Mouse (Mus musculus) CH12.LX (cell line): ENCODE results near the gene Ssx2ip. TPM values are rescaled to one million over a fixed set of nuclear protein-coding genes. Genes with fewer than 3 reads are reported as not detected.

ENCODE experiments used
- DNase-seq: peaks from one replicate; pipeline ENCODE4 v3.0.0-alpha.2; 2013; ENCODE audit errors: extremely low read depth
- H3K27ac ChIP-seq: 2 replicates; pipeline ENCODE4 v1.5.1; 2012; ENCODE audit warnings: low read depth, mild to moderate bottlenecking, control low read depth, moderate library complexity; ENCODE audit not compliant: insufficient read depth
- H3K27me3 ChIP-seq: replicated peaks from 2 replicates; pipeline ENCODE3; 2012; ENCODE audit warnings: inconsistent platforms
- H3K36me3 ChIP-seq, 2 experiments: replicated peaks in 1 of 2; 2 replicates each; pipeline versions ENCODE3 to v1.6.1; 2012; ENCODE audit warnings: inconsistent platforms in 1 of 2, low read length in 1 of 2, mild to moderate bottlenecking in 1 of 2, mixed read lengths in 1 of 2, moderate library complexity in 1 of 2; ENCODE audit not compliant: control insufficient read depth in 1 of 2, insufficient read depth in 1 of 2
- H3K4me1 ChIP-seq, 2 experiments: 2 replicates each; pipeline ENCODE4 v1.6.1; 2012; ENCODE audit warnings: inconsistent platforms in 1 of 2, moderate library complexity in 1 of 2; ENCODE audit not compliant: insufficient read depth in 2 of 2, control insufficient read depth in 1 of 2
- H3K4me2 ChIP-seq: 2 replicates; pipeline ENCODE4 v1.6.1; 2012; ENCODE audit warnings: low read depth, mild to moderate bottlenecking, control low read depth; ENCODE audit not compliant: poor library complexity, insufficient read depth, severe bottlenecking
- H3K4me3 ChIP-seq, 3 experiments: fragments of 150-350 bp in 1 of 3; sonication (generic) in 1 of 3; replicated peaks in 1 of 3; 2 replicates each; pipeline versions ENCODE3 to v1.5.1; 2011 to 2012; ENCODE audit warnings: low read depth in 2 of 3, low read length in 2 of 3, mild to moderate bottlenecking in 2 of 3, moderate library complexity in 2 of 3, control low read depth in 1 of 3, improper control_type of control experiment in 1 of 3, inconsistent platforms in 1 of 3, mixed read lengths in 1 of 3; ENCODE audit not compliant: poor library complexity in 1 of 3
- H3K79me2 ChIP-seq: replicated peaks from 2 replicates; pipeline ENCODE4 v1.6.1; 2012; ENCODE audit warnings: mild to moderate bottlenecking, moderate library complexity; ENCODE audit not compliant: control insufficient read depth, poor library complexity, insufficient read depth, severe bottlenecking; ENCODE audit errors: extremely low read depth
- H3K9ac ChIP-seq: 2 replicates; pipeline ENCODE4 v1.6.1; 2012; ENCODE audit warnings: low read depth, mild to moderate bottlenecking, control low read depth, moderate library complexity; ENCODE audit not compliant: insufficient read depth
- H3K9me3 ChIP-seq: replicated peaks from 2 replicates; pipeline ENCODE3; 2012; ENCODE audit warnings: low read length, inconsistent platforms, mixed read lengths
- CHD2 ChIP-seq: IDR thresholded peaks from 2 replicates; pipeline ENCODE4 v1.6.1; 2011; ENCODE audit warnings: low read length, improper control_type of control experiment
- CTCF ChIP-seq, 2 experiments: IDR thresholded peaks in 1 of 2; conservative IDR thresholded peaks in 1 of 2; 2 replicates each; pipeline ENCODE4 v1.5.1; 2011 to 2012; ENCODE audit warnings: low read depth in 2 of 2, low read length in 2 of 2, improper control_type of control experiment in 1 of 2, inconsistent platforms in 1 of 2, mild to moderate bottlenecking in 1 of 2, moderate library complexity in 1 of 2
- ELF1 ChIP-seq: IDR thresholded peaks from 2 replicates; pipeline ENCODE4 v1.6.1; 2014; ENCODE audit warnings: low read depth, mild to moderate bottlenecking, inconsistent platforms, low read length, improper control_type of control experiment
- GABPA ChIP-seq: IDR thresholded peaks from 2 replicates; pipeline ENCODE4 v1.6.1; 2012; ENCODE audit warnings: low read depth, low read length, improper control_type of control experiment, inconsistent platforms; ENCODE audit not compliant: insufficient replicate concordance
- IRF4 ChIP-seq: IDR thresholded peaks from 2 replicates; pipeline ENCODE4 v1.6.1; 2014; ENCODE audit warnings: low read depth, mild to moderate bottlenecking, inconsistent platforms, low read length, improper control_type of control experiment
- JUN ChIP-seq: IDR thresholded peaks from 2 replicates; pipeline ENCODE4 v1.6.1; 2011; ENCODE audit warnings: low read depth, mild to moderate bottlenecking, low read length, improper control_type of control experiment, moderate library complexity; ENCODE audit not compliant: insufficient read depth
- JUND ChIP-seq: conservative IDR thresholded peaks from 2 replicates; pipeline ENCODE4 v1.6.1; 2011; ENCODE audit warnings: low read depth, low read length, improper control_type of control experiment
- KAT2A ChIP-seq: IDR thresholded peaks from 2 replicates; pipeline ENCODE4 v1.6.1; 2012; ENCODE audit warnings: low read length, improper control_type of control experiment, inconsistent platforms; ENCODE audit not compliant: insufficient replicate concordance
- MAX ChIP-seq: IDR thresholded peaks from 2 replicates; pipeline ENCODE4 v1.6.1; 2011; ENCODE audit warnings: low read length, improper control_type of control experiment
- MEF2A ChIP-seq: IDR thresholded peaks from 2 replicates; pipeline ENCODE4 v1.6.1; 2014; ENCODE audit warnings: low read depth, mild to moderate bottlenecking, inconsistent platforms, low read length, improper control_type of control experiment, borderline replicate concordance
- NELFE ChIP-seq: IDR thresholded peaks from 2 replicates; pipeline ENCODE4 v1.6.1; 2011; ENCODE audit warnings: low read depth, low read length, improper control_type of control experiment
- NRF1 ChIP-seq: IDR thresholded peaks from 2 replicates; pipeline ENCODE4 v1.6.1; 2014; ENCODE audit warnings: low read depth, mild to moderate bottlenecking, inconsistent platforms, low read length, improper control_type of control experiment, moderate library complexity
- PAX5 ChIP-seq: IDR thresholded peaks from 2 replicates; pipeline ENCODE4 v1.6.1; 2012; ENCODE audit warnings: low read length, inconsistent platforms, mixed read lengths
- POLR2A ChIP-seq: IDR thresholded peaks from 2 replicates; pipeline ENCODE4 v1.6.1; 2011; ENCODE audit warnings: low read depth, mild to moderate bottlenecking, improper control_type of control experiment, low read length
- POLR2AphosphoS2 ChIP-seq: IDR thresholded peaks from 2 replicates; pipeline ENCODE4 v1.6.1; 2011; ENCODE audit warnings: low read depth, low read length, improper control_type of control experiment
- RCOR1 ChIP-seq: conservative IDR thresholded peaks from 2 replicates; pipeline ENCODE4 v1.6.1; 2012; ENCODE audit warnings: low read depth, mild to moderate bottlenecking, inconsistent platforms, low read length, improper control_type of control experiment
- SMC3 ChIP-seq: IDR thresholded peaks from 2 replicates; pipeline ENCODE4 v1.6.1; 2011; ENCODE audit warnings: low read depth, low read length, improper control_type of control experiment
- TCF12 ChIP-seq: IDR thresholded peaks from 2 replicates; pipeline ENCODE4 v1.6.1; 2014; ENCODE audit warnings: low read depth, mild to moderate bottlenecking, inconsistent platforms, low read length, improper control_type of control experiment
- USF1 ChIP-seq: IDR thresholded peaks from 2 replicates; pipeline ENCODE4 v1.6.1; 2014; ENCODE audit warnings: low read depth, mild to moderate bottlenecking, inconsistent platforms, low read length, improper control_type of control experiment
- ZC3H11A ChIP-seq: IDR thresholded peaks from 2 replicates; pipeline ENCODE4 v1.6.1; 2012; ENCODE audit warnings: low read depth, mild to moderate bottlenecking, inconsistent platforms, low read length, improper control_type of control experiment
- ZKSCAN1 ChIP-seq: IDR thresholded peaks from 2 replicates; pipeline ENCODE4 v1.6.1; 2012; ENCODE audit warnings: low read depth, inconsistent platforms, low read length, improper control_type of control experiment, borderline replicate concordance
- ZMIZ1 ChIP-seq: IDR thresholded peaks from 2 replicates; pipeline ENCODE4 v1.6.1; 2012; ENCODE audit warnings: low read depth, mild to moderate bottlenecking, inconsistent platforms, low read length, improper control_type of control experiment
- dilution Hi-C: fragments of 300-500 bp; cut with MboI; formaldehyde crosslinking; loops from 2 replicates; pipeline ENCODE4 v1.14.3; 2020; ENCODE audit warnings: low sequenced_read_pairs; ENCODE audit not compliant: extremely low pct_unique_long_range_greater_than_20kb, extremely low pct_ligation_motif_present
- in situ Hi-C: fragments of 300-500 bp; cut with MboI; formaldehyde crosslinking; loops from 3 replicates; pipeline ENCODE4 v1.14.3; 2019; ENCODE audit warnings: low sequenced_read_pairs, low pct_ligation_motif_present, low pct_unique_long_range_greater_than_20kb, mixed read lengths
- polyA plus RNA-seq: library from polyadenylated mRNA; unstranded; fragments of >175 nt; gene quantifications from 2 replicates; pipeline ENCODE4 v1.2.1, GENCODE M21; 2012; ENCODE audit warnings: low read depth; ENCODE audit not compliant: insufficient read length
- total RNA-seq, 2 experiments: library from RNA; depleted of rRNA; stranded (reverse); fragments of 300-350 nt in 1 of 2; fragments of >200 nt in 1 of 2; gene quantifications; 2 replicates each; pipeline ENCODE4 v1.2.3; 2012 to 2014

The Ssx2ip gene
- total and polyA plus RNA-seq, 3 experiments, result 28.0 to 32.6 (median 31.9) TPM

GRCm38 (mm10) chr3:146424306-146424900 is 20.0 kb downstream of the Ssx2ip start:
- no peak overlapping the region for H3K27ac ChIP-seq
- H3K9ac ChIP-seq, result no peak overlapping the region
- H3K4me2 ChIP-seq, result no peak overlapping the region
- in situ Hi-C loops, result no loop called here
- dilution Hi-C loops, result no loop called here
- H3K9me3 ChIP-seq, result no peaks in the 10 kb centered on the region
- H3K27me3 ChIP-seq, result no peaks in the 10 kb centered on the region
- H3K4me1 ChIP-seq, result no peaks in the 10 kb centered on the region
- no peak overlapping the region for H3K4me3 ChIP-seq
- no peaks in the 10 kb centered on the region for H3K79me2 ChIP-seq
- DNase-seq, result no peak
- H3K36me3 ChIP-seq, result peaks cover 33 to 82% of the 10 kb centered on the region in 2 experiments
- no peak for TF ChIP-seq NRF1
- no peak for TF ChIP-seq ZMIZ1
- TF ChIP-seq RCOR1, result no peak
- no peak for TF ChIP-seq JUN
- TF ChIP-seq ZKSCAN1, result no peak
- TF ChIP-seq, all 38 proteins: peak for 0

- DNase-seq, result no peak
- Histone ChIP-seq H3K4me1 (no peaks in the 10 kb centered on the region), H3K79me2 (no peaks in the 10 kb centered on the region), H3K9ac (no peak overlapping the region), H3K4me2 (no peak overlapping the region), H3K9me3 (no peaks in the 10 kb centered on the region), H3K4me3 (no peak overlapping the region), H3K36me3 (peaks cover 35 to 82% of the 10 kb centered on the region in 2 experiments), H3K27ac (no peak overlapping the region), H3K27me3 (no peaks in the 10 kb centered on the region)
- in situ Hi-C loops, result no loop called here
- dilution Hi-C loops, result no loop called here
- TF ChIP-seq USF1 (no peak), RCOR1 (no peak), ELF1 (no peak), MAX (no peak), GABPA (no peak), PAX5 (no peak), ZC3H11A (no peak), POLR2AphosphoS2 (no peak), SMC3 (no peak), CTCF (conservative IDR thresholded peaks at IDR 0.05 in 1 of 2, IDR thresholded peaks at IDR 0.05 in 1 of 2; ENCODE audit: low read depth in 2 of 2, low read length in 2 of 2) (no peak), CHD2 (no peak), JUND (no peak), TCF12 (no peak), IRF4 (no peak), ZKSCAN1 (no peak), MEF2A (no peak), NELFE (no peak), KAT2A (no peak), POLR2A (no peak)
Measured at GRCm38 (mm10) chr3:146425902-146426301, 21.5 kb downstream of the Ssx2ip start.
